Mouse (Mus musculus): Measurements from ENCODE around the gene Igf2bp2.

- TF ChIP-seq CTCF (IDR thresholded peaks at IDR 0.05; ENCODE audit: insufficient read depth, low read depth, low read length) (no peak), POLR2A (IDR thresholded peaks at IDR 0.05; ENCODE audit: insufficient read depth, low read depth, low read length) (no peak)
Observed at GRCm38 (mm10) chr16:22124325-22124918, 38.7 kb downstream of the Igf2bp2 start.

Data from olfactory bulb, adult 2 months (tissue).